Mouse (Mus musculus) embryonic facial prominence, embryonic 15.5 days (tissue): ENCODE results near the gene Ddx54. TPM values are rescaled to one million over a fixed set of nuclear protein-coding genes. Genes with fewer than 3 reads are reported as not detected.

Source experiments
- ATAC-seq: fragments of 200-750 bp; cut with Nextera tagmentation; 2 replicates; pipeline ENCODE4 v1.8.0; 2017; ENCODE audit warnings: low read depth, moderate TSS enrichment; ENCODE audit not compliant: insufficient number of reproducible peaks, low FRiP score, low TSS enrichment
- H3K27ac ChIP-seq: fragments of 300-500 bp; sonication (generic); replicated peaks from 2 replicates; pipeline ENCODE4 v1.5.1; 2015; ENCODE audit warnings: mild to moderate bottlenecking, inconsistent platforms
- H3K27me3 ChIP-seq: fragments of 300-500 bp; sonication (generic); 2 replicates; pipeline ENCODE4 v1.6.1; 2015; ENCODE audit warnings: inconsistent platforms
- H3K36me3 ChIP-seq: fragments of 300-500 bp; sonication (generic); 2 replicates; pipeline ENCODE4 v1.6.1; 2015; ENCODE audit warnings: mild to moderate bottlenecking, inconsistent platforms
- H3K4me1 ChIP-seq: fragments of 300-500 bp; sonication (generic); 2 replicates; pipeline ENCODE4 v1.6.1; 2015; ENCODE audit warnings: inconsistent platforms
- H3K4me2 ChIP-seq: fragments of 300-500 bp; sonication (generic); replicated peaks from 2 replicates; pipeline ENCODE4 v1.6.1; 2015; ENCODE audit warnings: mild to moderate bottlenecking, inconsistent platforms
- H3K4me3 ChIP-seq: fragments of 300-500 bp; sonication (generic); replicated peaks from 2 replicates; pipeline ENCODE4 v1.5.1; 2015; ENCODE audit warnings: mild to moderate bottlenecking, inconsistent platforms
- H3K9ac ChIP-seq: fragments of 300-500 bp; sonication (generic); 2 replicates; pipeline ENCODE4 v1.6.1; 2015; ENCODE audit warnings: inconsistent platforms
- H3K9me3 ChIP-seq: fragments of 300-500 bp; sonication (generic); replicated peaks from 2 replicates; pipeline ENCODE4 v1.6.1; 2016; ENCODE audit warnings: inconsistent platforms
- WGBS: fragments of 180-500 bp; shearing (Covaris S2); methylation state at CpG from one replicate; pipeline ENCODE4 v1.1.7; 2015; 5-methylcytosine and 5-hydroxymethylcytosine counted together
- polyA plus RNA-seq: library from polyadenylated mRNA; unstranded; fragments of >200 nt; fragmentation: Nextera tagmentation; extraction: Ambion mirVana; gene quantifications from 2 replicates; pipeline ENCODE4 v1.2.1, GENCODE M21; 2015

The Ddx54 gene
- polyA plus RNA-seq, 1 experiment from 2014 or later = 44.5 TPM

GRCm38 (mm10) chr5:120583511-120583910, 29.0 kb upstream of the Ddx54 start:
- Histone ChIP-seq H3K9ac (no peak overlapping the region), H3K4me1 (peaks cover 44% of the 10 kb centered on the region), H3K9me3 (no peaks in the 10 kb centered on the region), H3K27me3 (no peaks in the 10 kb centered on the region), H3K36me3 (peaks cover 34% of the 10 kb centered on the region), H3K4me3 (no peak overlapping the region), H3K27ac (no peak overlapping the region), H3K4me2 (no peak overlapping the region)
- no peak for ATAC-seq
- 89% methylated on average over 4 of the region's 4 CpGs for WGBS

- no peak for ATAC-seq
- peaks cover 33% of the 10 kb centered on the region for H3K4me1 ChIP-seq
- H3K27me3 ChIP-seq = no peaks in the 10 kb centered on the region
- peaks cover 34% of the 10 kb centered on the region for H3K36me3 ChIP-seq
- H3K9me3 ChIP-seq = no peaks in the 10 kb centered on the region
- no peak overlapping the region for H3K9ac ChIP-seq
- H3K4me3 ChIP-seq = no peak overlapping the region
- WGBS = 49% methylated on average over 15 of the region's 15 CpGs
- H3K27ac ChIP-seq = no peak overlapping the region
- H3K4me2 ChIP-seq = no peak overlapping the region
These were observed 27.6 kb upstream of the Ddx54 start for GRCm38 (mm10) chr5:120584968-120585367.

GRCm38 (mm10) chr5:120586741-120587615, 25.6 kb upstream of the Ddx54 start:
- H3K4me2 ChIP-seq = peak overlapping the region; percentile 91
- no peak for ATAC-seq
- no peaks in the 10 kb centered on the region for H3K9me3 ChIP-seq
- peak overlapping the region; percentile 92 for H3K4me3 ChIP-seq
- H3K36me3 ChIP-seq = peaks cover 28% of the 10 kb centered on the region
- WGBS = 9% methylated on average over 17 of the region's 17 CpGs
- no peaks in the 10 kb centered on the region for H3K27me3 ChIP-seq
- peak overlapping the region; percentile 76; the same call in 1 of the 2 replicates for H3K9ac ChIP-seq
- peaks cover 30% of the 10 kb centered on the region for H3K4me1 ChIP-seq
- H3K27ac ChIP-seq = peak overlapping the region; percentile 87

DNA sequence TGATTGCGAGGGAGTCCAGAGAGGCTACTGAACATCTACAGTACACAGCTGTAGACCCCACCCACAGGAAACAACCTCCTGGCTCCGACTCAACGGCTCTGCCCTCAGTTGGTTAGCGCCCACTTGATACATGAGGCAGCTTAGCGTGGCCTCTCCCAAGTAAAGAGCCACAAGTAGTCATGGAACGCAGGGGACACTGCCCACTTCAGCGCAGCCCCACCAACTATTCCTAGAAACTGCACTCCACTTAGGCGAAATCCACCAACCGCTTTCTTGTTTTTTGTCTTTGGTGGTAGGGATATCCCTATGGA, 25.0 kb upstream of the Ddx54 start:
- Histone ChIP-seq H3K9ac (peak overlapping the region; percentile 76), H3K9me3 (no peaks in the 10 kb centered on the region), H3K27me3 (no peaks in the 10 kb centered on the region), H3K27ac (peak overlapping the region; percentile 87), H3K4me1 (peaks cover 30% of the 10 kb centered on the region), H3K36me3 (peaks cover 25% of the 10 kb centered on the region), H3K4me2 (peak overlapping the region; percentile 91), H3K4me3 (peak overlapping the region; percentile 92)
- WGBS = 14% methylated on average over 9 of the region's 9 CpGs
- no peak for ATAC-seq

- under 1% methylated on average over 29 of the region's 29 CpGs for WGBS
These were observed 24.5 kb upstream of the Ddx54 start for GRCm38 (mm10) chr5:120587940-120588568.

DNA sequence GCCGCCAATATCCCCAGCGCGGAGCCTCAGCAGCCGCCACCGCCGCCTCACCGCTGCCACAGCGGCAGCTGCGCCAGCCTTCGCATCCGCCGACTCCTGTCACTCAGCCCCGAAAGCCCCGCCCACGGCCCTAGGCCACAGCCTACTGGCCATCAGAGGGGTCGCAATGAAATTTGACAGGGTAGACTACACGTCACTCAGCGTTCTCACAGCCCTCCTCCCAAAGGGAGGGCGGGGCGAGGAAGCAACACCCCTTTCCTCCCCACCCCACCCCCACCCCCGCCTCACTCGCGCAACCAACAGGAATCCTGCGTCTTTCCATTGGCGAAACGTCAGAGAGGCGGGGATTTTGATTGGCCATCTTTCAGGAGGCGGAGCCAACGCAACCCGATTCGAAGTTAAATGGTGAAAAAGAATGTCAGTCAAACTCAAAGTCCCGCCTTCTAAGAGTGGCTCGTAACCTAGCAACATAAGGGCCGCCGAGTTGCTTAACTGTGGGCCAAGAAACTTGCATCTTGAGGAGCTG, 23.9 kb upstream of the Ddx54 start, which contains the start of the genes Tpcn1 and Iqcd:
Gene Tpcn1, minus strand, starts transcription at position 105 of the 526 bp plus-strand sequence.
Gene Iqcd, plus strand, starts transcription at position 448 of the 526 bp plus-strand sequence.
- H3K27me3 ChIP-seq = no peaks in the 10 kb centered on the region
- peak within 1 kb of the TSS; percentile 87 for H3K27ac ChIP-seq
- ATAC-seq = peak; percentile 97
- peaks cover 30% of the 10 kb centered on the region for H3K4me1 ChIP-seq
- peaks cover 16% of the 10 kb centered on the region for H3K36me3 ChIP-seq
- no peaks in the 10 kb centered on the region for H3K9me3 ChIP-seq
- H3K9ac ChIP-seq = peak within 1 kb of the TSS; percentile 76
- H3K4me2 ChIP-seq = peak within 1 kb of the TSS; percentile 91
- H3K4me3 ChIP-seq = peak within 1 kb of the TSS; percentile 92
- 0% methylated on average over 34 of the region's 35 CpGs for WGBS

More at GRCm38 (mm10) chr5:120587940-120588568, 24.5 kb upstream of the Ddx54 start:
- H3K4me1 ChIP-seq = peaks cover 30% of the 10 kb centered on the region
- peaks cover 22% of the 10 kb centered on the region for H3K36me3 ChIP-seq
- no peaks in the 10 kb centered on the region for H3K27me3 ChIP-seq
- no peaks in the 10 kb centered on the region for H3K9me3 ChIP-seq
- H3K4me2 ChIP-seq = peak overlapping the region; percentile 91
- ATAC-seq = no peak; the same call in 1 of the 2 replicates
- H3K9ac ChIP-seq = peak overlapping the region; percentile 76
- H3K27ac ChIP-seq = peak overlapping the region; percentile 87
- peak overlapping the region; percentile 92 for H3K4me3 ChIP-seq

DNA sequence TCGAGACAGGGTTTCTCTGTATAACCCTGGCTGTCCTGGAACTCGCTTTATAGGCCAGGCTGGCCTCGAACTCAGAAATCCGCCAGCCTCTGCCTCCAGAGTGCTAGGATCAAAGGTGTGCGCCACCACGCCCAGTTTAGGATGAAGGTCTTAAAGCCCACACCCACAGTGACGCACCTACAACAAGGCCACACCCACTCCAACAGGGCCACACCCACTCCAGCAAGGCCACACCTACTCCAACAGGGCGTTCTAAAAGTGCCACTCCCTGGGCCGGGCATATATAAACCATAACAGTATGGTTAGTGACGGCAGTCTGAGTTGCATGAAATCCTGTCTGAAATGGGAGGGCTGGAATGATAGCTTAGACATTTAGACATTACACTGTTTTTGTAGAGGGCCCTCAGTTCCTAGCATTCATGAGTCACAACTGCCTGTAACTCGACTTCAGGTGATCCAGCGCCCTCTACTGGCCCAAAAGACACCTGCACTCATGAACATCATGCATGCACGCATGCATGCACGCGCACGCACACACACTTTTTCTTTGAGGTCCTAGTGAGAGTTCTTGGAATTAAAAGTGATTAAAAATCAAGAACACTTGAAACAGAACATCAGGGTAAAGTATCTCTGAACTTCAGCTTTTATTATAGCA, 22.1 kb upstream of the Ddx54 start:
- H3K9me3 ChIP-seq = no peaks in the 10 kb centered on the region
- ATAC-seq = no peak
- no peak overlapping the region for H3K4me3 ChIP-seq
- H3K27ac ChIP-seq = no peak overlapping the region
- 69% methylated on average over 16 of the region's 16 CpGs for WGBS
- H3K9ac ChIP-seq = no peak overlapping the region
- no peaks in the 10 kb centered on the region for H3K27me3 ChIP-seq
- no peaks in the 10 kb centered on the region for H3K36me3 ChIP-seq
- H3K4me1 ChIP-seq = peaks cover 25% of the 10 kb centered on the region
- H3K4me2 ChIP-seq = no peak overlapping the region

GRCm38 (mm10) chr5:120592141-120592540, 20.4 kb upstream of the Ddx54 start:
- H3K4me1 ChIP-seq = peaks cover 13% of the 10 kb centered on the region
- H3K27ac ChIP-seq = no peak overlapping the region
- no peak overlapping the region for H3K4me3 ChIP-seq
- no peaks in the 10 kb centered on the region for H3K27me3 ChIP-seq
- no peak for ATAC-seq
- H3K36me3 ChIP-seq = no peaks in the 10 kb centered on the region
- no peak overlapping the region for H3K4me2 ChIP-seq
- 62% methylated on average over 7 of the region's 7 CpGs for WGBS
- no peaks in the 10 kb centered on the region for H3K9me3 ChIP-seq
- H3K9ac ChIP-seq = no peak overlapping the region

- Histone ChIP-seq H3K27ac (no peak overlapping the region), H3K9ac (no peak overlapping the region), H3K4me1 (no peaks in the 10 kb centered on the region), H3K4me2 (no peak overlapping the region), H3K9me3 (no peaks in the 10 kb centered on the region), H3K27me3 (no peaks in the 10 kb centered on the region), H3K4me3 (no peak overlapping the region), H3K36me3 (no peaks in the 10 kb centered on the region)
- no peak for ATAC-seq
- 79% methylated on average over 6 of the region's 6 CpGs for WGBS
These were observed 18.1 kb upstream of the Ddx54 start for GRCm38 (mm10) chr5:120594485-120594884.

DNA sequence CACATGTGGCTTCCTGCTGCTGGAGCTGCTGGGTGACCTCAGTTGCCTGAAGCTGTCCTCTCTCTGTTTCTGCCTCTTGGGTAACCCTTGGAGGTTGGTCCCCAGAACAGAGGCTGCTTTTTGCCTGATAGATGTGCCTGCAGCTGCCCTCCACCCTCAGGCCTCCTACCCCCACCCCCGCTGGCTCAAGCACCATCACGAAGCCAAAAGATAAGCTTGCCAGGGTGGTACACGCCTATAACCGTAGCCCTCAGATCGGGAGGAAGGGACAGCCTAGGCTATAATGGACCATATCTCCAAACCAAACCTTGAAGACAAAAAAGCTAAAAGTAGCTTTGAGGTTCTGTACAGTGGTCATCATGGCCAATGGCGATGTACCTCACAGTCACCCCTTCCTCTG, 12.9 kb upstream of the Ddx54 start:
- Histone ChIP-seq H3K27ac (no peak overlapping the region), H3K4me1 (no peaks in the 10 kb centered on the region), H3K9ac (no peak overlapping the region), H3K36me3 (no peaks in the 10 kb centered on the region), H3K4me3 (no peak overlapping the region), H3K9me3 (no peaks in the 10 kb centered on the region), H3K4me2 (no peak overlapping the region), H3K27me3 (no peaks in the 10 kb centered on the region)
- ATAC-seq = no peak
- WGBS = 90% methylated on average over 6 of the region's 6 CpGs
